Mouse (Mus musculus): ENCODE measurements around the gene Ifi47. TPM values are rescaled to one million over a fixed set of nuclear protein-coding genes. Genes with fewer than 3 reads are reported as not detected.
"Not testable (repeated sequence)": the region's sequence is repeated elsewhere in the genome, so short reads cannot be mapped to it uniquely, and the experiment has no call there.

Gene Ifi47
- not detected in 2 replicates for polyA plus RNA-seq (2012; ENCODE audit: insufficient read depth, insufficient read length, low replicate concordance, missing spikeins)

GRCm38 (mm10) chr11:49076001-49076757 is at the start of gene Ifi47:
Ifi47 (plus strand) TSS chr11:49076587.
- H3K4me1 ChIP-seq (ENCODE audit: control insufficient read depth, insufficient read depth, low read length); H3K4me3 ChIP-seq (ENCODE audit: insufficient read depth, low read depth, low read length); H3K27ac ChIP-seq (ENCODE audit: insufficient read depth, low read depth, low read length): not testable (repeated sequence)
- 78% methylated on average over 6 of the region's 6 CpGs for WGBS

- H3K4me1 ChIP-seq (ENCODE audit: control insufficient read depth, insufficient read depth, low read length); H3K4me3 ChIP-seq (ENCODE audit: insufficient read depth, low read depth, low read length); H3K27ac ChIP-seq (ENCODE audit: insufficient read depth, low read depth, low read length): not testable (repeated sequence)
These were observed 26.3 kb upstream of the Ifi47 start for GRCm38 (mm10) chr11:49050064-49050463.

- not testable (repeated sequence) for H3K4me1 ChIP-seq (ENCODE audit: control insufficient read depth, insufficient read depth, low read length); H3K27ac ChIP-seq (ENCODE audit: insufficient read depth, low read depth, low read length)
- WGBS, result 85% methylated on average over 1 of the region's 6 CpGs
These were observed 25.1 kb upstream of the Ifi47 start, which contains the start of gene 9930111J21Rik2 for GRCm38 (mm10) chr11:49051093-49051891. 9930111J21Rik2 (minus strand) TSS chr11:49051242.

GRCm38 (mm10) chr11:49051894-49052293 is 24.5 kb upstream of the Ifi47 start:
- not testable (repeated sequence) for H3K4me3 ChIP-seq (ENCODE audit: insufficient read depth, low read depth, low read length); H3K4me1 ChIP-seq (ENCODE audit: control insufficient read depth, insufficient read depth, low read length); H3K27ac ChIP-seq (ENCODE audit: insufficient read depth, low read depth, low read length)
- WGBS, result no CpG with 5 or more reads among the region's 5 CpGs

More at GRCm38 (mm10) chr11:49051093-49051891, 25.1 kb upstream of the Ifi47 start, which contains the start of gene 9930111J21Rik2:
- H3K4me3 ChIP-seq (ENCODE audit: insufficient read depth, low read depth, low read length), result not testable (repeated sequence)

GRCm38 (mm10) chr11:49060061-49060460 is 16.3 kb upstream of the Ifi47 start:
- H3K4me3 ChIP-seq (ENCODE audit: insufficient read depth, low read depth, low read length); H3K4me1 ChIP-seq (ENCODE audit: control insufficient read depth, insufficient read depth, low read length); H3K27ac ChIP-seq (ENCODE audit: insufficient read depth, low read depth, low read length): not testable (repeated sequence)
- 60% methylated on average over 2 of the region's 3 CpGs for WGBS

- WGBS, result 80% methylated on average over 2 of the region's 2 CpGs
- not testable (repeated sequence) for H3K4me3 ChIP-seq (ENCODE audit: insufficient read depth, low read depth, low read length); H3K4me1 ChIP-seq (ENCODE audit: control insufficient read depth, insufficient read depth, low read length); H3K27ac ChIP-seq (ENCODE audit: insufficient read depth, low read depth, low read length)
These were observed 14.5 kb upstream of the Ifi47 start for GRCm38 (mm10) chr11:49061865-49062264.

GRCm38 (mm10) chr11:49063713-49064469 is 12.5 kb upstream of the Ifi47 start, which contains the start of gene Tgtp2:
Tgtp2 (minus strand) TSS chr11:49064206.
- H3K4me3 ChIP-seq (ENCODE audit: insufficient read depth, low read depth, low read length); H3K27ac ChIP-seq (ENCODE audit: insufficient read depth, low read depth, low read length); H3K4me1 ChIP-seq (ENCODE audit: control insufficient read depth, insufficient read depth, low read length): not testable (repeated sequence)
- 88% methylated on average over 5 of the region's 5 CpGs for WGBS

- TF ChIP-seq POLR2A (IDR thresholded peaks at IDR 0.05; ENCODE audit: insufficient read depth, low read depth, low read length), result no peak
- 96% methylated on average over 1 of the region's 1 CpGs for WGBS
- Histone ChIP-seq H3K27ac (ENCODE audit: insufficient read depth, low read depth, low read length) (no peak overlapping the region), H3K4me3 (ENCODE audit: insufficient read depth, low read depth, low read length) (no peak overlapping the region), H3K4me1 (ENCODE audit: control insufficient read depth, insufficient read depth, low read length) (no peaks in the 10 kb centered on the region)
These were observed 8.0 kb upstream of the Ifi47 start for GRCm38 (mm10) chr11:49068358-49068757.

- no peaks in the 10 kb centered on the region for H3K4me1 ChIP-seq (ENCODE audit: control insufficient read depth, insufficient read depth, low read length)
- no peak overlapping the region for H3K27ac ChIP-seq (ENCODE audit: insufficient read depth, low read depth, low read length)
- TF ChIP-seq POLR2A (IDR thresholded peaks at IDR 0.05; ENCODE audit: insufficient read depth, low read depth, low read length), result no peak
- no peak for TF ChIP-seq CTCF (IDR thresholded peaks at IDR 0.05; ENCODE audit: insufficient read depth, low read depth, low read length)
- no peak overlapping the region for H3K4me3 ChIP-seq (ENCODE audit: insufficient read depth, low read depth, low read length)
- WGBS, result 77% methylated on average over 1 of the region's 1 CpGs
These were observed 625 bp downstream of the Ifi47 start for GRCm38 (mm10) chr11:49077012-49077411.

- Histone ChIP-seq H3K27ac (ENCODE audit: insufficient read depth, low read depth, low read length) (no peak overlapping the region), H3K4me3 (ENCODE audit: insufficient read depth, low read depth, low read length) (no peak overlapping the region), H3K4me1 (ENCODE audit: control insufficient read depth, insufficient read depth, low read length) (no peaks in the 10 kb centered on the region)
- TF ChIP-seq POLR2A (IDR thresholded peaks at IDR 0.05; ENCODE audit: insufficient read depth, low read depth, low read length), result no peak
- no peak for TF ChIP-seq CTCF (IDR thresholded peaks at IDR 0.05; ENCODE audit: insufficient read depth, low read depth, low read length)
- 88% methylated on average over 3 of the region's 3 CpGs for WGBS
These were observed 2.3 kb downstream of the Ifi47 start for GRCm38 (mm10) chr11:49078719-49079118.

Data from olfactory bulb, adult 2 months (tissue).